Mouse (Mus musculus): Measurements from ENCODE around the gene Map3k14.

DNA sequence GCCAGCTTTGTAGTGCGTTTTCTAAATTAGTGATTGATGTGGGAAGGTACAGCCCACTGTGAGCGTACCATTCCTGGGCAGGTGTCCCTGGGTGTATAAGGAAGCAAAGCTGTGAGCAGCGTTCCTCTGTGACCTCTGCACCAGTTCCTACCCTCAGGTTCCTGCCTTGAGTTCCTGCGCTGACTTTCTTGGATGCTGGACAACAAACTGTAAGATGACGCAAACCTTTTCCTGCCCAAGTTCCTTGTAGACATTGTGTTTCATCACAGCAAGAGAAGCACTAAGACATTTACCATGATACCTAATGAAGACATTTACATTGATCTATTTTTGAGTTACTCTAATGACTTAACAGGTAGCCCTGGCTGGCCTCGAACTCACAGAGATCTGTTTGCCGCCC, 27.5 kb upstream of the Map3k14 start:
- TF ChIP-seq CTCF (IDR thresholded peaks at IDR 0.05; ENCODE audit: low read depth, low read length): no peak
- TF ChIP-seq TAL1 (conservative IDR thresholded peaks at IDR 0.05; ENCODE audit: low read depth, low read length): no peak
- TF ChIP-seq POLR2AphosphoS5 (IDR thresholded peaks at IDR 0.05; ENCODE audit: insufficient replicate concordance, low read depth, low read length): no peak
